In the genomic region with DNA sequence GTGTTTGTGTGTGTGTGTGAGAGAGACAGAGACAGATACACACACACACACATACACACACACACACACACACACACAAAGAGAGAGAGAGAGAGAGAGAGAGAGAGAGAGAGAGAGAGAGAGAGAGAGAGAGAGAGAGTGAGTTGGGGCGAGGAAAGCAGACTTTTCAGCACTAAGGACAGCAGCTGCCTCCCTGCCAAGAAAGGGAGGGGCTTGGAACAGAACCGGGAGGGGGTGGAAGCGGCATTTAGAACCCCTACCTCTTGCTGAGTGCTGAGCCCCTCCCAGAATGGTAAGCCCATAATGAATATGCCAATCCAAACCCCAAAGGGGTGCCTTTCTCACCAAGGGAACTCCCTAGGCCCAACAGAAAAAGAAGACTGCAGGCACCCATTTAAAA, we compare ENCODE assay signal across 9 mouse cellular contexts. TPM values are rescaled to one million over a fixed set of nuclear protein-coding genes. Genes with fewer than 3 reads are reported as not detected.
A peak's percentile ranks its signal among the peaks of the same experiment; 100 is the strongest.
DNase-seq lines count a peak whose midpoint lies in the region; ATAC-seq lines count a peak whose summit lies in the region.
"Had no signal": no experiment of that assay in that cellular context is flagged by ENCODE, and none has a peak within 500 bp of the region (broad histone marks: within the 10 kb centered on the region; RNA-seq: fewer than 3 reads in every experiment).

No protein-coding gene starts in this region.

- H3K27me3 ChIP-seq in kidney, embryonic 15.5 days: no peaks in the 10 kb centered on the region
- H3K27me3 ChIP-seq: heart, embryonic 15.5 days had no signal

- H3K27ac ChIP-seq in kidney, embryonic 15.5 days: no peak overlapping the region
- H3K27ac ChIP-seq: heart, embryonic 15.5 days had no signal

- DNase-seq in CD4-positive, CD25-positive, alpha-beta regulatory T cell, adult 2 months (ENCODE audit: low read depth, low spot score): peak; percentile 57
- DNase-seq in kidney, postnatal 4 days: peak; percentile 68 to 69
- peak; percentile 82 for DNase-seq in NIH3T3 (ENCODE audit: low read depth)
- no peak for DNase-seq in kidney, adult 9 months
- no peak for DNase-seq in heart, adult 11 months

- H3K9me3 ChIP-seq in kidney, embryonic 15.5 days (replicated peaks): no peaks in the 10 kb centered on the region
- H3K9me3 ChIP-seq: heart, embryonic 15.5 days had no signal

- WGBS in kidney, embryonic 15.5 days: 7% methylated on average over 3 of the region's 3 CpGs

- H3K9ac ChIP-seq in kidney, embryonic 15.5 days: no peak overlapping the region
- H3K9ac ChIP-seq: heart, embryonic 15.5 days had no signal

- H3K36me3 ChIP-seq in kidney, embryonic 15.5 days: no peaks in the 10 kb centered on the region; the same call in 1 of the 2 replicates
- H3K36me3 ChIP-seq: heart, embryonic 15.5 days had no signal

- peaks cover 26% of the 10 kb centered on the region for H3K4me1 ChIP-seq in kidney, embryonic 15.5 days

- no peak overlapping the region for H3K4me2 ChIP-seq in kidney, embryonic 15.5 days
- H3K4me2 ChIP-seq: heart, embryonic 15.5 days had no signal

- H3K4me3 ChIP-seq in kidney, embryonic 15.5 days (replicated peaks): no peak overlapping the region
- H3K4me3 ChIP-seq: heart, embryonic 15.5 days had no signal

- ATAC-seq in CD4-positive, CD25-positive, alpha-beta regulatory T cell, adult 4 months: no peak
- no peak for ATAC-seq in kidney, embryonic 15.5 days (replicated peaks; ENCODE audit: low FRiP score)
- 0 out of 2 replicates have a peak, but pooled peaks have one; percentile 52 for ATAC-seq in megakaryocyte-erythroid progenitor cell, adult 5-6 weeks (replicated peaks; ENCODE audit: low FRiP score, low TSS enrichment, poor library complexity, severe bottlenecking)

RNA-seq across cellular contexts. Expression of a gene that starts 49.8 kb away (rescaled TPM):
- polyA plus RNA-seq in CD4-positive, CD25-positive, alpha-beta regulatory T cell, adult 4 months (2017; shearing (Covaris generic)): 10 to 100 TPM in 1 of 2 experiments, 1 to 10 TPM in 1; 4.2 to 19.3 TPM
- polyA plus RNA-seq in kidney, embryonic 15.5 days (2015; fragmentation: Nextera tagmentation; extraction: Ambion mirVana): 4.3 and 4.5 TPM in 2 replicates
- total RNA-seq in megakaryocyte-erythroid progenitor cell, adult 5-6 weeks (2014; fragmentation: Nextera tagmentation): 0.52 and 3.0 TPM in 2 replicates
- total RNA-seq in megakaryocyte-erythroid progenitor cell, adult 5-6 weeks (2017): 1.6 TPM in 1 of 2 replicates, not detected in the other

Comparison
In these comparisons a context has a peak if more than half of its experiments do, and no peak if none do; other contexts are left out.
1. DNase-seq: peak in CD4-positive, CD25-positive, alpha-beta regulatory T cell, adult 2 months (single experiment), kidney, postnatal 4 days (2 of 2) and NIH3T3 (single experiment); none in kidney, adult 9 months (single experiment) and heart, adult 11 months (single experiment).